Mouse (Mus musculus) intestine, embryonic 15.5 days (tissue): ENCODE measurements at regions not wholly inside any gene's neighbourhood (a gene's known extent, or its start where the extent isn't known, plus 50 kb on each side); places are given as distances from the start of the nearest gene placed in this dataset.

Source experiments
- ATAC-seq: fragments of 200-750 bp; cut with Nextera tagmentation; 2 replicates; pipeline ENCODE4 v1.8.0; 2017; ENCODE audit warnings: moderate TSS enrichment, moderate library complexity
- H3K27ac ChIP-seq: fragments of 300-500 bp; sonication (generic); 2 replicates; pipeline ENCODE4 v1.5.1; 2015; ENCODE audit warnings: mild to moderate bottlenecking, inconsistent platforms
- H3K27me3 ChIP-seq: fragments of 300-500 bp; sonication (generic); replicated peaks from 2 replicates; pipeline ENCODE4 v1.6.1; 2015; ENCODE audit warnings: inconsistent platforms
- H3K36me3 ChIP-seq: fragments of 300-500 bp; sonication (generic); 2 replicates; pipeline ENCODE4 v1.6.1; 2015; ENCODE audit warnings: inconsistent platforms
- H3K4me1 ChIP-seq: fragments of 300-500 bp; sonication (generic); replicated peaks from 2 replicates; pipeline ENCODE4 v1.6.1; 2015; ENCODE audit warnings: inconsistent platforms
- H3K4me2 ChIP-seq: fragments of 300-500 bp; sonication (generic); replicated peaks from 2 replicates; pipeline ENCODE4 v1.6.1; 2015; ENCODE audit warnings: mild to moderate bottlenecking, inconsistent platforms
- H3K4me3 ChIP-seq: fragments of 300-500 bp; sonication (generic); replicated peaks from 2 replicates; pipeline ENCODE4 v1.5.1; 2015; ENCODE audit warnings: inconsistent platforms
- H3K9ac ChIP-seq: fragments of 300-500 bp; sonication (generic); 2 replicates; pipeline ENCODE4 v1.6.1; 2015; ENCODE audit warnings: inconsistent platforms
- H3K9me3 ChIP-seq: fragments of 300-500 bp; sonication (generic); 2 replicates; pipeline ENCODE4 v1.6.1; 2016; ENCODE audit warnings: inconsistent platforms
- WGBS: fragments of 180-500 bp; shearing (Covaris S2); methylation state at CpG from one replicate; pipeline ENCODE4 v1.1.7; 2015; 5-methylcytosine and 5-hydroxymethylcytosine counted together

GRCm38 (mm10) chr14:72277309-72277708 is 214.3 kb downstream of the Gm9195 start:
- Histone ChIP-seq H3K27me3 (no peaks in the 10 kb centered on the region), H3K4me1 (no peaks in the 10 kb centered on the region), H3K27ac (no peak overlapping the region), H3K4me3 (no peak overlapping the region), H3K9me3 (no peaks in the 10 kb centered on the region), H3K9ac (no peak overlapping the region), H3K36me3 (no peaks in the 10 kb centered on the region), H3K4me2 (no peak overlapping the region)
- ATAC-seq = no peak
- WGBS = 91% methylated on average over 4 of the region's 4 CpGs

DNA sequence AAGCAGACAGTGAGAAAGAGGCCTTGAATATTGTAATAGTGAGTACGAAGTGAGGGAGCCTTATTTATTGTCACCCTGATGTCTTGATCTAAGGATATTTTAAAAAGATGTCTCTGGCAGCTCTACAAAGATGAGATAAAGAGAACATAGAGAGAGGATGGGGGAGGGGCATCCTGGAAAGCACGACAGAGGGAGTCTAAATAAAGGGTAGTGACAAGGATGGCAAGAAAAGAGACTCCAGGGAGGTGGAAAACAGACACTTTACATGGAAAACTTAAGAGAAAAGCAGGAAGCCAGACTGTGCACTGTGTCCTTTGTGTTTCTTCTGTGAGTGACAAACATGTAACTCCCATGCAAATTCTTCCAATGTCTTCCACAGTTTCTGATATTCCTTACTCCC is 232.4 kb downstream of the Gm9195 start:
- H3K4me1 ChIP-seq = no peaks in the 10 kb centered on the region
- no peaks in the 10 kb centered on the region for H3K9me3 ChIP-seq
- no peak for ATAC-seq
- WGBS = 41% methylated on average over 2 of the region's 2 CpGs
- no peaks in the 10 kb centered on the region for H3K27me3 ChIP-seq
- no peak overlapping the region for H3K4me2 ChIP-seq
- no peaks in the 10 kb centered on the region for H3K36me3 ChIP-seq
- no peak overlapping the region for H3K4me3 ChIP-seq
- no peak overlapping the region for H3K27ac ChIP-seq
- H3K9ac ChIP-seq = no peak overlapping the region

DNA sequence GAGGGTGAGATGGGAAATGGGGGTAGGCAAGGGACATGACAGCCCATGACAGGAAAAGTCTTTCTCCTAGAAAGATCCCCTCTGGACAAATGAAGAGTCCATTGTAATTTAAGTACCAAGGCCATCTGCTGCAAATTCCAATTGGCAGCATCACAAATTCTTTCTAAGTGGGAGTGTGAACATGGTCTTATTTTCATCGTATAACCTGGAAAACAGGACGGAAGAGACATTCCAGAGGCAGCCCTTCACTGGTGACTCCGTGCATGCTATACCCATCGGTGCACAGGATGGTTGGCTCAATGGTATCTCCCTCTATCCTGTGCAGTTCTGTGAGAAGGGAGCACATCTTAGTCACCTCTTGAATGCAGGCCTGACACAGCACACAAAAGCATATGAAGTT is 249.8 kb downstream of the Gm9195 start:
- H3K36me3 ChIP-seq = no peaks in the 10 kb centered on the region
- no peaks in the 10 kb centered on the region for H3K27me3 ChIP-seq
- H3K4me3 ChIP-seq = no peak overlapping the region
- H3K9me3 ChIP-seq = no peaks in the 10 kb centered on the region
- no peak overlapping the region for H3K4me2 ChIP-seq
- H3K4me1 ChIP-seq = 0 out of 2 replicates have a peak, but pooled peaks cover 7% of the 10 kb centered on the region
- 78% methylated on average over 4 of the region's 4 CpGs for WGBS
- H3K9ac ChIP-seq = no peak overlapping the region
- ATAC-seq = no peak
- H3K27ac ChIP-seq = no peak overlapping the region

- peak; percentile 58 for ATAC-seq
- Histone ChIP-seq H3K27me3 (no peaks in the 10 kb centered on the region), H3K9ac (no peak overlapping the region), H3K4me2 (no peak overlapping the region), H3K9me3 (no peaks in the 10 kb centered on the region), H3K27ac (no peak overlapping the region), H3K36me3 (no peaks in the 10 kb centered on the region), H3K4me1 (0 out of 2 replicates have a peak, but pooled peaks cover 7% of the 10 kb centered on the region), H3K4me3 (no peak overlapping the region)
- 25% methylated on average over 4 of the region's 4 CpGs for WGBS
Observed at GRCm38 (mm10) chr14:72240272-72240671, 251.4 kb downstream of the Gm9195 start.

DNA sequence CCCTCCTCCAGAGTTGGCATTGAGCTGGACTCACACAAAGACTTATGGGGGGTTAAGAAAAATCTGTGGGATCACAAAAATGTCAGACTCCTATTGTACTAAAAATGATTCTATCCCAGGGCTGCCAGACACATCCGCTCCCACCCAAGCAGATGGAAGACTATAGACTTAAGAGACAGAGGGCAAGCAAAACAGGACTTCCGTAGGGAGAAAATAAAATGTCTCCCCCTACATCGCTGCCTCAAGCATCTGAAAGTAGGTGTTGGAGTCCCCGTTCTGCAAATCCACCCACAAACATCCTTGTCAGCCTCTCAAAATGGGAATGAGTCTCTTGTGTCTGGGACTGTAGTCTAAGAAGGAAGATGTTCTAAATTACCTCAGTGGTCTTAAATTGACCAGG is 253.3 kb downstream of the Gm9195 start:
- no peaks in the 10 kb centered on the region for H3K9me3 ChIP-seq

GRCm38 (mm10) chr14:72234234-72235075 is 257.2 kb downstream of the Gm9195 start:
- ATAC-seq = no peak
- no peak overlapping the region for H3K4me3 ChIP-seq
- H3K9me3 ChIP-seq = no peaks in the 10 kb centered on the region
- H3K27me3 ChIP-seq = no peaks in the 10 kb centered on the region
- WGBS = 85% methylated on average over 6 of the region's 6 CpGs
- H3K27ac ChIP-seq = no peak overlapping the region
- no peak overlapping the region for H3K9ac ChIP-seq
- no peaks in the 10 kb centered on the region for H3K4me1 ChIP-seq
- H3K4me2 ChIP-seq = no peak overlapping the region
- H3K36me3 ChIP-seq = no peaks in the 10 kb centered on the region

More for the DNA sequence above, 253.3 kb downstream of the Gm9195 start:
- H3K9ac ChIP-seq = no peak overlapping the region
- no peak for ATAC-seq
- H3K36me3 ChIP-seq = no peaks in the 10 kb centered on the region
- WGBS = 92% methylated on average over 4 of the region's 4 CpGs
- no peak overlapping the region for H3K4me3 ChIP-seq
- no peaks in the 10 kb centered on the region for H3K27me3 ChIP-seq
- 0 out of 2 replicates have a peak, but pooled peaks cover 7% of the 10 kb centered on the region for H3K4me1 ChIP-seq
- H3K27ac ChIP-seq = no peak overlapping the region
- H3K4me2 ChIP-seq = no peak overlapping the region

DNA sequence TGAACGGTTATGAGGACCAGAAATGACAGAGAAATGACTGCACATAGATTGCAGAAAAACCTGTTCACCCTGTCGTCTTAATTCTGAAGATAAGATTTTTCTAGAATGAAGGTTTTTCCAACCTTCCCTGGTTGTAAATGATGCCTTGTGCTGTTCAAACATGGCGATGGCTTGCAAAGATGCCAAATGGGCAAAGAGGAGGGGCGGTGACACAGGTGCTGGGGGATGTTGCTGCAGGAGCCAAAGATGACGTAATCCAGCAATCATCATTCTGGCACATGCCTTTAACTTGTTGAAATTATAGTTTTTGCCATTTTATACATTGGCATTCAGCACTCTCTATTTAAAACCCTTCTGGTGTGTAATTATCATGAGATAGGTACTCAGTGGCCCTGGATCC is 263.8 kb downstream of the Gm9195 start:
- no peak for ATAC-seq
- WGBS = 65% methylated on average over 5 of the region's 5 CpGs
- H3K27me3 ChIP-seq = no peaks in the 10 kb centered on the region

DNA sequence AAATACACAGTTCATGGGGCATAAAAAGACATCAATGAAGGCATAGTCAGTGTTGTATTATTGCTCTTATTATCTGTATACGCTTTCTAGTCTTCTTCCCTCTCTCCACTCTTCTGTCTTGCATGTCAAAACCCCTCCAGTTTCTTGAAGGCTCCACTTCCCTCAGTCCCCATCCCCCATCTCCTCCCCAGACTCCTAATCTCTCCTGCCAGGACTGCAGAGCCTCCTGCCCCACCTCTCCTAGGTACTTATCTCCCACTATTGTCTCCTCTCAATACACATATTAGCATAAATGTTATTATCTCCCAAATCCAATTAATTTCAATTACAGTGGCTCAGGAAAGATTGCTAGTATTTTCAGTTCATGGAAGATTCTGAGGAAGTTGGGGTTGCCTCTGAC is 264.2 kb downstream of the Gm9195 start:
- Histone ChIP-seq H3K9ac (no peak overlapping the region), H3K4me1 (no peaks in the 10 kb centered on the region), H3K36me3 (no peaks in the 10 kb centered on the region), H3K4me3 (no peak overlapping the region), H3K27ac (no peak overlapping the region), H3K4me2 (no peak overlapping the region), H3K9me3 (no peaks in the 10 kb centered on the region), H3K27me3 (no peaks in the 10 kb centered on the region)
- WGBS = 86% methylated on average over 1 of the region's 1 CpGs
- ATAC-seq = no peak

More for the DNA sequence above, 263.8 kb downstream of the Gm9195 start:
- no peak overlapping the region for H3K4me3 ChIP-seq
- H3K27ac ChIP-seq = no peak overlapping the region
- H3K36me3 ChIP-seq = no peaks in the 10 kb centered on the region
- no peaks in the 10 kb centered on the region for H3K4me1 ChIP-seq
- no peaks in the 10 kb centered on the region for H3K9me3 ChIP-seq
- H3K9ac ChIP-seq = no peak overlapping the region
- no peak overlapping the region for H3K4me2 ChIP-seq

DNA sequence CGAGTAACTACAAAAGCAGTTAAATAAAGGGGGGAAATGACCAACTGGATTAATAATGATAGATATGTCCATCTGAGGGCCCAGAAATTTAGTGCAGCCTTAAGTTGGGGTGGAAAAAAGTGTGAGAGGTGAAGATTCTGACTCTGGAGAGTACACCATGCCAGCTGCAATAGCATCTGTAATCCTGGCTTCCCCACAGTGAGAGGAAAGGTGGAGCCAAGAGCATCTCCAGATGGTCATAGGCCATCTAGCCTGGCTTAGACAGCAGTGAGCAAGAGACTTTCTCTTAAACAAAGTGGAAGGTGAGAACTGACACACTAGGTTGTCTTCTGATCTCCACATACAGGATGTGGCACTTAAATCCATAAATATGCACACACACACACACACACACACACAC is 264.7 kb downstream of the Gm9195 start:
- 65% methylated on average over 1 of the region's 1 CpGs for WGBS
- Histone ChIP-seq H3K4me3 (no peak overlapping the region), H3K4me1 (no peaks in the 10 kb centered on the region), H3K27ac (no peak overlapping the region), H3K36me3 (no peaks in the 10 kb centered on the region), H3K9ac (no peak overlapping the region), H3K27me3 (no peaks in the 10 kb centered on the region), H3K9me3 (no peaks in the 10 kb centered on the region), H3K4me2 (no peak overlapping the region)
- ATAC-seq = no peak

- Histone ChIP-seq H3K4me3 (no peak overlapping the region), H3K4me2 (no peak overlapping the region), H3K9me3 (no peaks in the 10 kb centered on the region), H3K36me3 (no peaks in the 10 kb centered on the region), H3K27ac (no peak overlapping the region), H3K27me3 (no peaks in the 10 kb centered on the region), H3K4me1 (no peaks in the 10 kb centered on the region), H3K9ac (no peak overlapping the region)
- WGBS = 56% methylated on average over 2 of the region's 2 CpGs
- no peak for ATAC-seq
Observed at GRCm38 (mm10) chr14:72222836-72223235, 268.8 kb downstream of the Gm9195 start.

GRCm38 (mm10) chr14:72219523-72219922 is 272.1 kb downstream of the Gm9195 start:
- Histone ChIP-seq H3K27me3 (no peaks in the 10 kb centered on the region), H3K4me3 (no peak overlapping the region), H3K27ac (no peak overlapping the region), H3K9me3 (no peaks in the 10 kb centered on the region), H3K4me1 (no peaks in the 10 kb centered on the region), H3K36me3 (no peaks in the 10 kb centered on the region), H3K4me2 (no peak overlapping the region), H3K9ac (no peak overlapping the region)
- WGBS = 86% methylated on average over 6 of the region's 6 CpGs
- no peak for ATAC-seq

- H3K4me2 ChIP-seq = no peak overlapping the region
- no peaks in the 10 kb centered on the region for H3K4me1 ChIP-seq
- H3K4me3 ChIP-seq = no peak overlapping the region
- H3K36me3 ChIP-seq = no peaks in the 10 kb centered on the region
- no peak overlapping the region for H3K27ac ChIP-seq
- H3K9ac ChIP-seq = no peak overlapping the region
- 53% methylated on average over 3 of the region's 3 CpGs for WGBS
- no peak for ATAC-seq
- no peaks in the 10 kb centered on the region for H3K27me3 ChIP-seq
- no peaks in the 10 kb centered on the region for H3K9me3 ChIP-seq
Observed at GRCm38 (mm10) chr14:72200307-72200706, 291.3 kb downstream of the Gm9195 start.

GRCm38 (mm10) chr14:72199900-72200299 is 291.7 kb downstream of the Gm9195 start:
- H3K4me1 ChIP-seq = no peaks in the 10 kb centered on the region
- H3K27me3 ChIP-seq = no peaks in the 10 kb centered on the region
- no peak overlapping the region for H3K4me2 ChIP-seq
- H3K4me3 ChIP-seq = no peak overlapping the region
- no peak for ATAC-seq
- no peaks in the 10 kb centered on the region for H3K9me3 ChIP-seq
- no peak overlapping the region for H3K9ac ChIP-seq
- H3K27ac ChIP-seq = no peak overlapping the region
- no peaks in the 10 kb centered on the region for H3K36me3 ChIP-seq
